Mouse (Mus musculus) CD8-positive naive resting alpha-beta T cell, adult 2 months (primary cell): Measurements from ENCODE around the gene Ip6k2.

Source experiments
- DNase-seq, 2 experiments: peaks; one replicate each; pipeline ENCODE4 v3.0.0; 2022; ENCODE audit warnings: low read depth in 2 of 2, low spot score in 2 of 2

Ip6k2 gene

DNA sequence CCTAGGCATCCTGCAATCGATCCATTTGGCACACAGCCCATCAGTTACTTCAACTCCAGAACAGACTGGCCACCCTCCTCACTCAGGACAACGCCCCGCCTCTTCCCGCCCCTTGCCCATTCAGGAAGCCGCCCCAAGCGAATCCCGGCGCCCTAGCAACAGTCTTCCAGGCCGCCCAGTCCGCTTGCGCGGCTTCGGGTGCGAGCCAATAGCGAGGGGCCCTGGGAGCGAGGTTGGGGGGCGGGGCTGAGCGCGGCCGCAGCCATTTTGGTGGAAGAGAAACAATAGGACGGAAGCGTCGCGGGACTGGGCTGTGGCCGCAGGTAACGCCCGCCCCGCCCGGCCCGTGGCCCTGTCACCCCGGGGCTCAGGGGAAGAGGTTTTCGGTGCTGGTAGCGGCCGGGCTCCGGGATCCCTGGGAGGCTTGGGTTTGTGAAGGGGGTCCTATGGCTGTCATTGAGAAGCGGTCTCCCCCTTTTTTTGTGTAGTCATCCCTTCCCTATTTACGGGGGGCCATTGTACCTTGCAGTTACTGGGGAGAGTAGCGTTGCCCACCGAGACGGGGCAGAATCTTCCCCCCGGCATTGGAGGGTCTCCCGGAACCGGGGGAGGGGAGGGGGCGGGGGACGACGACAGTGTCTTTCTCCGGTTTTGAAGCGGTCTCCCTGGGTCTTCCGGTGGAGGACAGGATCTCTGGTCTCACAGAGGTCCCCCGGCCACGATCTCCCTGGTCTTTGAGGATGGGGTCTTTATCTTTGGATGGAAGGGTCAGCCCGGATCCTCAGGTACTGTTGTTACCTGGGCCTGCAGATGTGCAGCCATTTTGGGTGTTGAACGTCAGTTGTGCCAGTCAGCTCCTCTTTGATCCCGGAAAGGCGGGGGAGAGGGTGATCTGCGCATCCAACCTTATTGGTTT, at the start of gene Ip6k2:
Ip6k2 (plus strand) TSS at position 249 of the 916 bp plus-strand sequence.
- DNase-seq: peak; percentile 80 to 86

DNA sequence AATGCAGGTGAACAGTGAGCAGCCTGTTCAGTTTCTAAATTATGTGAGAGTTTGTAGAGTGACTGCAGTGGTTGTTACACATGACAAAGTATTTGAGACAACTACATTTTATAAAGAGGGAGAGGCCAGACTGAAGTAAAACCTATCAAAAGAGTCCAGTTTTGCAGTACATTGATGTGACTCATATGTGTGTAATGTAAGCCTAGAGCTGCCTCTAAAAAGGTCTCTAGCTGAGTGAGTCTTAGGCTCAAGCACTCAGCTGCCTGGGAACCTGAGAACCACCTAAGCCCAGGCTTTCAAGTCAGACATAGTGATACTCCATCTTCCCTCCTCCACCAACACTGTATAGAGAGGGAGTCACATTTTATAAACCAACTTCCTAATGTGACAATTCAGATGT, 49.0 kb upstream of the Ip6k2 start:
- DNase-seq: no peak

GRCm38 (mm10) chr9:108739239-108739638, 44.4 kb upstream of the Ip6k2 start:
- no peak for DNase-seq

- no peak for DNase-seq
Measured at GRCm38 (mm10) chr9:108740062-108740461, 43.5 kb upstream of the Ip6k2 start.

DNA sequence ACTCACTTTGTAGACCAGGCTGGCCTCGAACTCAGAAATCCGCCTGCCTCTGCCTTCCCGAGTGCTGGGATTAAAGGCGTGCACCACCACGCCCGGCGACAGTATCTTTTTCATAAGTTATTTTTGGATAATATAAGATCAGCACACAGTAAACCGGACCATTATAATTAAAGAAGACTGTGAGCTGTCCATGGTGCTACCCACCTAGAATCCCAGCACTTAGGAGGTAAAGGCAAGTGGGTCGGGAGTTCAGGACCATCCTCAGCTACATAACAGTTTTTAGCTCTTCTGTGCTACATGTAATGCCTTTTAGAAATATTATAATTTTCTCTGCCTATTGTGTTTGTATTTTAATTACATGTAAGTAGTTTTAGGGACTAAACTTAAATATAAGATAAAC, 41.5 kb upstream of the Ip6k2 start:
- DNase-seq: no peak

DNA sequence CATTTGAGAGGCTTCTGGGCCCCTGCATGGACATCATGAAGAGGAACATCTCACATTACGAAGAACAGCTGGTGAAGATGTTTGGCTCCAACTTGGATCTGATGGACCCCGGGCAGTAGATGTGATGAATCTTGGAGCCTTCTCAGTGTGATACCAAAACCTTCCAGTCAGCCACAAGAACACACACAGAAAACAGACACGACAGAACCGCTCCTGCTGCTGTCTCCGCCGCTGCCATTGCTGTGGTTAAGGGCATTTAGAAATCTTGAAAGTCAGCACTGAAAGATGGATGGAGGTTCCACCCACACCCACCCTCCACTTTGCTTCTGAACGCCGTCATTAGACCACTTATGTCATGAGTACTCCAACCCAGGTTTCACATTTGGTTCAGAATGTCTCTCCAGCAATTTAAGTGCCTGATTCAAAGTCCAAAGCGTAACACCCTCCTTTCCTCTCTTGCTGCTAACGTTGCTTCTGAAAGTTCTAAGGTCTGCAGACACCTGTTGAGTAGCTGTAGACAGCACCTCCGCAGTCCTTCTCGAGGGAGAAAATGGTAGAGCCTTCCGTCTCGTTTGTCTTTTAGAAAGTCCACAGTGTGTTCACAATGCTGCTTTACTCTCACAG, 36.6 kb upstream of the Ip6k2 start:
- no peak for DNase-seq

- no peak for DNase-seq
Measured at GRCm38 (mm10) chr9:108747694-108748093, 35.9 kb upstream of the Ip6k2 start.

DNA sequence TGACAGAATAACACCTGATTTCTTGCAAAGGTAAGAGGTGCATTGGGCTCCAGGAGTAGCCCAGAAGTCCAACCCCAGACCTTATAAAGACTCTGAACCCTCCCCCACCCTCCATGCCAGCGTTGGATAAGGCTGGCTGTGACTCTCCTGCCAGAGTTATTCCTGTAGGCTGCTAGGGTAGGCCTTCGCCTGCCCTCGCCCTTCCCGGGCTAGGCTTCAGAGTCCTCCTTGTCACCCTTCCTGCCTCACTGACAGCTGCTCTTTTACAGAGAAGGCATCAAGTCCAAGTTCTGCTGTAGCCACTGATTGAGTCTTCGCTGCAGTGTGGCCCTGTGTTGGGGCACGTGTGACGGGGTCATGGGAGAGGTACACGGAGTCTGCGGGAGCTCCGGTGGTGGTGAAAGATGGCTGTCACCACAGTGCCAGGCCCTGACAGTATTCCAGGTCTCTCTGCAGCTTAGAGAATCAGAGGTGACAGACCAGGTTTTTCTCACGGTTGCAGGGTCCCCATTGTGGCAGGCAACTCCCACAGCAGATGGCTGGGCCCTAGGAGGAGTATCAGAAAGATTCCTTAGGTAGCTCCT, 34.9 kb upstream of the Ip6k2 start:
- no peak for DNase-seq

GRCm38 (mm10) chr9:108750616-108751015, 33.0 kb upstream of the Ip6k2 start:
- DNase-seq: no peak

- no peak for DNase-seq
Measured at GRCm38 (mm10) chr9:108752142-108752920, 31.3 kb upstream of the Ip6k2 start.

- DNase-seq: peak; percentile 9 to 17
Measured at GRCm38 (mm10) chr9:108753326-108753725, 30.3 kb upstream of the Ip6k2 start.

DNA sequence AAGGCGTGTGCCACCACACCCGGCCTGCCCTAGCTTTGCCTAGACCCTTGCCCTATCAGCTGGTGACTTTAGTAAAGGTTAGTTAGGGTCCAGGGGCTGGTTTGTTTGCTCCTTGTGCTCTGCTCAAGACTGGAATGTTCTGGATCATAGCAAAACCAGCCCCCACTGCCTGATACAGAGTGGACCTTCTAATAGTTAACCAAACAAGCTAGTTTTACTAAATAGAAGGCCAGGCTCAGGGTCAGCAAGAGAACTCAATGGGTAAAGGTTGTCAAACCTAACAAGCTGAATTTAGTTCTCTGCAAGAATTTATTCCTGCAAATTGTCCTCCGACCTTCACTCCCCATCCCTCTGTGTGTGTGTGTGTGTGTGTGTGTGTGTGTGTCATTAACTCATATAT, 29.6 kb upstream of the Ip6k2 start:
- no peak for DNase-seq

GRCm38 (mm10) chr9:108754423-108754822, 29.2 kb upstream of the Ip6k2 start:
- DNase-seq: no peak

DNA sequence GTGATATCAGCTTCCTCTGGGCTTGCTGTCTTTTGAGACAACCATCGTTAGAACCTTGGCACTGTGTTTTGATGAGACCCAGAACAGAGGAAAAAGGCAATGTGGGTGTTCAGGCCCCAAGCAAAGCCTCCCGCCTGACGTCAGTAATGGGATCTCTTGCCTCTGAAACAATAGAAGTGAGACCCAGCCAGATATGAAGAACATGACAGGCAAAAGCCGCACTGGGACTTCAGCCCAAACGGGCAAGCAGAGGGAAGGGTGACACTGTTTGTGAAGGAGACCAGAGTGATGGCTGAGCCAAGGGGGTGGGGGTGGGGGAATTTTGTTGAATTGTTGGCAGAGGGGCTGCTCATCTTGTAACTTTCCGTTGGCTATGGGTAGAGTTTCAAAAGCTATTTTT, 26.2 kb upstream of the Ip6k2 start:
- DNase-seq: no peak

- no peak for DNase-seq
Measured at GRCm38 (mm10) chr9:108759121-108759520, 24.5 kb upstream of the Ip6k2 start.

DNA sequence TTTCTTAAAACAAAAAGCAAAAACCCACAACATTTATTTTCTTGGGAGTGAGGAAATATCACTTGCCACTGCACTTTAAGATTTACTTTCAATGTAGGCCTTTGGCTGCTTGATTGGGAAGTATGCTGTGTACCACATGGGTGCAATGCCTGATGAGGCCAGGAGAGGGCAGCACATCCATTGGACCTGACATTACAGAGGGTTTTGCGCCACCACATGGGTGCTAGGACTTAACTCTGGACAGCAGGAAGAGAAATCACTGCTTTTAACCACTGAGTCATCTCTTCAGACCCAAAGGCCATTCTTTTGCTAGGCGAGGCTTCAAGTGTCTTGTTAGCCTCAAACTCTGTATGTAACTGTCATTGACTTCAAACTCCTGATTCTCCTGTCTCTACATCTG, 23.8 kb upstream of the Ip6k2 start:
- peak; percentile 23 to 56 for DNase-seq

GRCm38 (mm10) chr9:108761561-108761960, 22.0 kb upstream of the Ip6k2 start:
- DNase-seq: no peak

- no peak for DNase-seq
Measured at GRCm38 (mm10) chr9:108764971-108765370, 18.6 kb upstream of the Ip6k2 start.

DNA sequence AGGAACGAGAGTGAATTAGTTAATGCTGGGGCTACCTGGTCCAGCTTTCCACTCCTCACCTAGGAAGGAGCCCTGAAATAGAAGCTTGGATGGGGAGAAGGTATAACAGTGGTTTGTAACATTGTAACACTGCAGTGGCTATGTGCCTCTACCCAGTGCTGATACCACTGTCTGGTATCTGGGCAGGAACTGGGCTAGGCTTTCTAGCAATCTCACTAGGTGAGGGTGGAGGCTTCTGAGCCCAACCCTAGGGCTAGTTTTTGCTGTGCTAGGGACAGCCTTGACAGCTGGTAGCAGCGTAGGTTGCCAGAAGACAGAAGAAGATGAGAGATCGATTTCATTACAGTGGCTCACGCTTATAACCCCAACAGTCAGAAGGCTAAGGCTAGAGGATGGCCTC, 7.0 kb upstream of the Ip6k2 start:
- no peak for DNase-seq

DNA sequence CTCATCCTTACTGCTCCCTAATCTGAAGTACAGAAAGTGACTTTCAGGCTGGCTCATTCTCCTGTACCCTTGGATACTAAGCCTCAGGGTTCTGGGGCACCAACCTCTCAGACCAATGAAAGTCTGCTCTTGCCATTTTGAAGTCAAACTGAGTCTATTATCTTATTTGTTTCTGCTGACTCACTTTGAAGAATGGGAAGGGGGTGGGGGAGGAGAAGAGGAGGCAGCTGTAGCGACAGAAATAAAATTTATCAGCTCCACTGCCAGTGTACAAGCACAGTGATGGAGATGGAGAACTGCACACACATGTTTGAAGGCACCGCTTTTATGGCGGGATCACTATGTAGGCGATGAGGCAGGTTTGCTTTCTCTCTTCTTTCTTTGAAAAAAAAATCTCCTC, 6.3 kb upstream of the Ip6k2 start:
- no peak for DNase-seq

DNA sequence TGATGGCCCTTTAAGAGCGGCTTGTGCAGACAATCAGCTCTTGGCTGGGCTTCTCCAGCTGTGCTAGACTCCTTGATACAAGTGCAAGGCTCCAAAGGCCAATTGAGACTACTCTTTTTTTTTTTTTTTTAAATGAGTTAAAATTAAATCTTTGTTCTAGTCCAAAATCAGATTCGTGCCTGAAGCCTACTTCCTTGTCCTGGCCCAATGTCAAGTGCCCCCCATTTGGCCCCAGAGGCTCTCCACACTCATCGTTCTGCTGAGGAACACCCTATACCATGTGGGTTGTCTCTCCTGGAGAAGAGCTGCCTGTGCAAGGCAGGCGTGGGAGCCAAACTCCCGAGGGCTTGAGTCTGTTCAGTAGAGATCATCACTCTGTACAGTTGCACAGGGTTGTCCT, 2.6 kb upstream of the Ip6k2 start:
- DNase-seq: no peak
